Mouse (Mus musculus) large intestine, adult 2 months (tissue): ENCODE results near the gene Kcng4. TPM values are rescaled to one million over a fixed set of nuclear protein-coding genes. Genes with fewer than 3 reads are reported as not detected.

ENCODE experiments used
- DNase-seq: peaks from one replicate; pipeline ENCODE4 v3.0.0-alpha.2; 2012; ENCODE audit warnings: low read depth, low spot score
- WGBS: fragments of 180-500 bp; shearing (Covaris S2); methylation state at CpG from one replicate; pipeline ENCODE4 v1.1.7; 2018; 5-methylcytosine and 5-hydroxymethylcytosine counted together
- polyA plus RNA-seq: library from polyadenylated mRNA; depleted of rRNA; stranded (reverse); fragments of >200 nt; gene quantifications from 2 replicates; pipeline ENCODE4 v1.2.3, GENCODE M21; 2012; rRNA removed

Kcng4 gene
- 0.86 and 0.89 TPM in 2 replicates for polyA plus RNA-seq

GRCm38 (mm10) chr8:119635378-119635777 lies at the start of gene Kcng4:
Gene Kcng4 (minus strand): TSS chr8:119635680.
- DNase-seq: no peak

GRCm38 (mm10) chr8:119679184-119679583 lies 43.7 kb upstream of the Kcng4 start:
- WGBS: 68% methylated on average over 14 of the region's 14 CpGs
- no peak for DNase-seq

More at GRCm38 (mm10) chr8:119635378-119635777, at the start of gene Kcng4:
- WGBS: 54% methylated on average over 6 of the region's 6 CpGs

GRCm38 (mm10) chr8:119678138-119678843 lies 42.8 kb upstream of the Kcng4 start:
- 15% methylated on average over 18 of the region's 18 CpGs for WGBS
- no peak for DNase-seq

GRCm38 (mm10) chr8:119676389-119676788 lies 40.9 kb upstream of the Kcng4 start:
- WGBS: 2% methylated on average over 8 of the region's 8 CpGs
- no peak for DNase-seq

- 94% methylated on average over 5 of the region's 5 CpGs for WGBS
- no peak for DNase-seq
These were observed 40.0 kb upstream of the Kcng4 start for GRCm38 (mm10) chr8:119675457-119675856.

GRCm38 (mm10) chr8:119673976-119674555 lies 38.6 kb upstream of the Kcng4 start:
- DNase-seq: no peak
- WGBS: 87% methylated on average over 11 of the region's 11 CpGs

GRCm38 (mm10) chr8:119670419-119671091 lies 35.1 kb upstream of the Kcng4 start:
- 7% methylated on average over 16 of the region's 16 CpGs for WGBS
- DNase-seq: peak; percentile 78

- whole genome bisulfite sequencing: 25% methylated on average over 12 of the region's 12 CpGs
These were observed 33.8 kb upstream of the Kcng4 start for GRCm38 (mm10) chr8:119669284-119669683.

GRCm38 (mm10) chr8:119668447-119668846 lies 33.0 kb upstream of the Kcng4 start:
- 21% methylated on average over 9 of the region's 9 CpGs for WGBS
- no peak for DNase-seq

More at GRCm38 (mm10) chr8:119669284-119669683, 33.8 kb upstream of the Kcng4 start:
- DNase-seq: peak; percentile 52

GRCm38 (mm10) chr8:119666219-119666951 lies 30.9 kb upstream of the Kcng4 start, which contains the start of gene Wfdc1:
Gene Wfdc1 (plus strand): TSS chr8:119666365.
- DNase-seq: no peak
- 28% methylated on average over 14 of the region's 14 CpGs for WGBS

GRCm38 (mm10) chr8:119665270-119665669 lies 29.8 kb upstream of the Kcng4 start:
- DNase-seq: no peak
- 69% methylated on average over 6 of the region's 6 CpGs for WGBS

- 88% methylated on average over 11 of the region's 11 CpGs for WGBS
These were observed 28.0 kb upstream of the Kcng4 start for GRCm38 (mm10) chr8:119663440-119663839.

GRCm38 (mm10) chr8:119661892-119662291 lies 26.4 kb upstream of the Kcng4 start:
- no peak for DNase-seq
- 73% methylated on average over 6 of the region's 6 CpGs for WGBS

More at GRCm38 (mm10) chr8:119663440-119663839, 28.0 kb upstream of the Kcng4 start:
- DNase-seq: no peak

GRCm38 (mm10) chr8:119661081-119661480 lies 25.6 kb upstream of the Kcng4 start:
- WGBS: 34% methylated on average over 9 of the region's 9 CpGs
- DNase-seq: no peak

- 29% methylated on average over 5 of the region's 5 CpGs for WGBS
- no peak for DNase-seq
These were observed 21.4 kb upstream of the Kcng4 start for GRCm38 (mm10) chr8:119656709-119657464.

GRCm38 (mm10) chr8:119651324-119651723 lies 15.8 kb upstream of the Kcng4 start:
- 48% methylated on average over 2 of the region's 2 CpGs for WGBS
- no peak for DNase-seq

GRCm38 (mm10) chr8:119646846-119647245 lies 11.4 kb upstream of the Kcng4 start:
- DNase-seq: no peak
- 84% methylated on average over 7 of the region's 7 CpGs for WGBS

GRCm38 (mm10) chr8:119646197-119646596 lies 10.7 kb upstream of the Kcng4 start:
- WGBS: 61% methylated on average over 3 of the region's 3 CpGs
- no peak for DNase-seq

- DNase-seq: no peak
- 77% methylated on average over 18 of the region's 18 CpGs for WGBS
These were observed 9.6 kb upstream of the Kcng4 start for GRCm38 (mm10) chr8:119644981-119645597.
